Comparison of ENCODE assay signal across 8 mouse cellular contexts in the genomic region with DNA sequence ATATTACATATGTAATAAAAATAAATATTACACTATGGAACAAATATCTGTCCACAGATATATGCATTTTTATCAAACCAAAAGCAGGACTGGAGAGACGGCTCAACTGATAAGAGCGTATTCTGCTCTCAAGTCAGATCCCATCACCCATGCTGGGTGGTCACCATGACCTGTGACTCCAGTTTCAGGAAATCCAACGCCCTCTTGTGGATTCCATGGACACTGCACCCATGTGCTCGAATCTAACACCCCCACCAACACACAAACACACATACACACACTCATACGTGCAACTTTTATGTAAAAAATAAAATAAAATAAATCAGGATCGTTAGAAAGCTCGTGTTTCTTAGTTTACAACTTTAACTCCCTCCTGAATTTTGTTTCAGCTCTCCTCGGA.
DNase-seq lines count a peak whose midpoint lies in the region; TF ChIP-seq lines count a peak whose summit lies in the region.

No protein-coding gene starts in this region.

- no peak for TF ChIP-seq POLR2A in cerebellum, adult 2 months (IDR thresholded peaks at IDR 0.05; ENCODE audit: borderline replicate concordance, insufficient read depth, low read length)

- peak; percentile 32; the same call in 1 of the 2 replicates for TF ChIP-seq CTCF in cerebellum, adult 2 months (IDR thresholded peaks at IDR 0.05; ENCODE audit: borderline replicate concordance, insufficient read depth, low read depth, low read length)

- no peaks in the 10 kb centered on the region for H3K27me3 ChIP-seq in cerebellum, adult 2 months (ENCODE audit: control insufficient read depth, insufficient read depth, low read length)
- H3K27me3 ChIP-seq in heart, embryonic 10.5 days (ENCODE audit: insufficient read depth, poor library complexity, severe bottlenecking): no peaks in the 10 kb centered on the region
- H3K27me3 ChIP-seq in splenic B cell, adult 2 months (ENCODE audit: control insufficient read depth, insufficient read depth, low read length, poor library complexity, severe bottlenecking): no peaks in the 10 kb centered on the region

- WGBS in cerebellum, adult 2 months: 75% methylated on average over 8 of the region's 8 CpGs
- 66% methylated on average over 8 of the region's 8 CpGs for WGBS in heart, embryonic 10.5 days

- H3K27ac ChIP-seq in cerebellum, adult 2 months (ENCODE audit: insufficient read depth, low read length): no peak overlapping the region
- H3K27ac ChIP-seq in heart, embryonic 10.5 days: peak overlapping the region; percentile 88; the same call in 1 of the 2 replicates

- DNase-seq in cerebellum, adult 2 months: no peak
- DNase-seq in cerebellum, adult 11 months: no peak
- peak; percentile 26 for DNase-seq in lung, postnatal 10 days
- no peak for DNase-seq in lung, postnatal 25 days (ENCODE audit: low spot score)
- peak; percentile 11 for DNase-seq in heart, embryonic 10.5 days (ENCODE audit: low spot score)
- peak; percentile 13 for DNase-seq in splenic B cell, adult 2 months (ENCODE audit: low read depth, low spot score)
- no peak for DNase-seq in layer of hippocampus, adult 11-12 months (ENCODE audit: low spot score)
- no peak for DNase-seq in right cerebral cortex, postnatal 25 days

- no peak overlapping the region for H3K4me3 ChIP-seq in cerebellum, adult 2 months (replicated peaks; ENCODE audit: insufficient read depth, low read depth, low read length)
- no peak overlapping the region for H3K4me3 ChIP-seq in heart, embryonic 10.5 days

- no peaks in the 10 kb centered on the region for H3K9me3 ChIP-seq in heart, embryonic 10.5 days

- H3K4me1 ChIP-seq in cerebellum, adult 2 months (ENCODE audit: control insufficient read depth, insufficient read depth, low read length): 0 out of 2 replicates have a peak, but pooled peaks cover 2% of the 10 kb centered on the region
- peaks cover 5% of the 10 kb centered on the region for H3K4me1 ChIP-seq in heart, embryonic 10.5 days

- no peaks in the 10 kb centered on the region for H3K36me3 ChIP-seq in heart, embryonic 10.5 days
- H3K36me3 ChIP-seq in splenic B cell, adult 2 months (ENCODE audit: control insufficient read depth, insufficient read depth, low read length, poor library complexity, severe bottlenecking): no peaks in the 10 kb centered on the region

Comparison
In these comparisons a context has a peak if more than half of its experiments do, and no peak if none do; other contexts are left out.
1. DNase-seq: peak in lung, postnatal 10 days (single experiment), heart, embryonic 10.5 days (single experiment) and splenic B cell, adult 2 months (single experiment); none in cerebellum, adult 2 months (0 of 2), cerebellum, adult 11 months (single experiment), lung, postnatal 25 days (single experiment), layer of hippocampus, adult 11-12 months (single experiment) and right cerebral cortex, postnatal 25 days (single experiment).